Mouse (Mus musculus): ENCODE results near the gene Lyl1. TPM values are rescaled to one million over a fixed set of nuclear protein-coding genes. Genes with fewer than 3 reads are reported as not detected.
"Not testable (repeated sequence)": the region's sequence is repeated elsewhere in the genome, so short reads cannot be mapped to it uniquely, and the experiment has no call there.

The Lyl1 gene
- polyA plus RNA-seq, 1 experiment from 2014 or later, result 5.6 TPM

GRCm38 (mm10) chr8:84660819-84661457 is 40.3 kb upstream of the Lyl1 start:
- no peak for ATAC-seq (ENCODE audit: insufficient number of reproducible peaks, low FRiP score, low TSS enrichment, low read depth)
- peaks cover 54% of the 10 kb centered on the region for H3K4me1 ChIP-seq
- H3K4me2 ChIP-seq, result peak overlapping the region; percentile 72
- WGBS, result under 1% methylated on average over 20 of the region's 20 CpGs
- H3K36me3 ChIP-seq, result no peaks in the 10 kb centered on the region
- peak overlapping the region; percentile 96 for H3K27ac ChIP-seq
- H3K4me3 ChIP-seq, result peak overlapping the region; percentile 88
- H3K9ac ChIP-seq, result peak overlapping the region; percentile 87
- no peaks in the 10 kb centered on the region for H3K9me3 ChIP-seq
- no peaks in the 10 kb centered on the region for H3K27me3 ChIP-seq

- H3K9ac ChIP-seq, result peak overlapping the region; percentile 87
- WGBS, result under 1% methylated on average over 24 of the region's 24 CpGs
- no peaks in the 10 kb centered on the region for H3K27me3 ChIP-seq
- no peak for ATAC-seq (ENCODE audit: insufficient number of reproducible peaks, low FRiP score, low TSS enrichment, low read depth)
- peak overlapping the region; percentile 72 for H3K4me2 ChIP-seq
- no peaks in the 10 kb centered on the region for H3K9me3 ChIP-seq
- peak overlapping the region; percentile 88 for H3K4me3 ChIP-seq
- H3K36me3 ChIP-seq, result no peaks in the 10 kb centered on the region
- H3K4me1 ChIP-seq, result peaks cover 52% of the 10 kb centered on the region
- peak overlapping the region; percentile 96 for H3K27ac ChIP-seq
These were observed 39.8 kb upstream of the Lyl1 start for GRCm38 (mm10) chr8:84661458-84661871.

- Histone ChIP-seq H3K9me3 (no peaks in the 10 kb centered on the region), H3K27ac (peak overlapping the region; percentile 96), H3K4me3 (peak overlapping the region; percentile 88), H3K9ac (peak overlapping the region; percentile 87), H3K27me3 (no peaks in the 10 kb centered on the region), H3K36me3 (peaks cover 5% of the 10 kb centered on the region; the same call in 1 of the 2 replicates), H3K4me2 (peak overlapping the region; percentile 72), H3K4me1 (peaks cover 46% of the 10 kb centered on the region)
- WGBS, result under 1% methylated on average over 60 of the region's 61 CpGs
- ATAC-seq (ENCODE audit: insufficient number of reproducible peaks, low FRiP score, low TSS enrichment, low read depth), result no peak
These were observed 39.2 kb upstream of the Lyl1 start for GRCm38 (mm10) chr8:84661961-84662571.

- Histone ChIP-seq H3K9me3 (no peaks in the 10 kb centered on the region), H3K27me3 (no peaks in the 10 kb centered on the region), H3K4me3 (peak within 1 kb of the TSS; percentile 88), H3K4me1 (peaks cover 41% of the 10 kb centered on the region), H3K4me2 (peak within 1 kb of the TSS; percentile 72), H3K27ac (peak within 1 kb of the TSS; percentile 96), H3K36me3 (peaks cover 5% of the 10 kb centered on the region; the same call in 1 of the 2 replicates), H3K9ac (peak within 1 kb of the TSS; percentile 87)
- under 1% methylated on average over 27 of the region's 27 CpGs for WGBS
- peak; percentile 82 for ATAC-seq (ENCODE audit: insufficient number of reproducible peaks, low FRiP score, low TSS enrichment, low read depth)
These were observed 38.6 kb upstream of the Lyl1 start, which contains the start of gene Ier2 for GRCm38 (mm10) chr8:84662581-84663065. Gene Ier2, minus strand, starts transcription at chr8:84662852.

GRCm38 (mm10) chr8:84663483-84664327 is 37.6 kb upstream of the Lyl1 start:
- 3% methylated on average over 43 of the region's 43 CpGs for WGBS
- ATAC-seq (ENCODE audit: insufficient number of reproducible peaks, low FRiP score, low TSS enrichment, low read depth), result peak; percentile 80
- Histone ChIP-seq H3K4me1 (peaks cover 35% of the 10 kb centered on the region), H3K9ac (peak overlapping the region; percentile 51), H3K27me3 (no peaks in the 10 kb centered on the region), H3K4me2 (peak overlapping the region; percentile 72), H3K36me3 (peaks cover 13% of the 10 kb centered on the region), H3K4me3 (peak overlapping the region; percentile 88), H3K9me3 (no peaks in the 10 kb centered on the region), H3K27ac (peak overlapping the region; percentile 96)

GRCm38 (mm10) chr8:84664566-84665384 is 36.5 kb upstream of the Lyl1 start:
- H3K36me3 ChIP-seq, result peaks cover 21% of the 10 kb centered on the region
- peak; percentile 50 for ATAC-seq (ENCODE audit: insufficient number of reproducible peaks, low FRiP score, low TSS enrichment, low read depth)
- no peaks in the 10 kb centered on the region for H3K27me3 ChIP-seq
- H3K27ac ChIP-seq, result peak overlapping the region; percentile 96
- peaks cover 31% of the 10 kb centered on the region for H3K4me1 ChIP-seq
- H3K9ac ChIP-seq, result peak overlapping the region; percentile 55
- WGBS, result under 1% methylated on average over 29 of the region's 29 CpGs
- no peaks in the 10 kb centered on the region for H3K9me3 ChIP-seq
- peak overlapping the region; percentile 88 for H3K4me3 ChIP-seq
- H3K4me2 ChIP-seq, result peak overlapping the region; percentile 72

- Histone ChIP-seq H3K4me1 (peaks cover 24% of the 10 kb centered on the region), H3K36me3 (peaks cover 26% of the 10 kb centered on the region), H3K27ac (peak overlapping the region; percentile 96), H3K9me3 (no peaks in the 10 kb centered on the region), H3K4me3 (peak overlapping the region; percentile 88), H3K27me3 (no peaks in the 10 kb centered on the region), H3K4me2 (peak overlapping the region; percentile 72), H3K9ac (peak overlapping the region; percentile 55)
- ATAC-seq (ENCODE audit: insufficient number of reproducible peaks, low FRiP score, low TSS enrichment, low read depth), result no peak
- 2% methylated on average over 14 of the region's 14 CpGs for WGBS
These were observed 35.8 kb upstream of the Lyl1 start for GRCm38 (mm10) chr8:84665385-84665893.

- Histone ChIP-seq H3K9ac (no peak overlapping the region), H3K27ac (peak overlapping the region; percentile 22; the same call in 1 of the 2 replicates), H3K9me3 (no peaks in the 10 kb centered on the region), H3K4me3 (no peak overlapping the region), H3K27me3 (no peaks in the 10 kb centered on the region), H3K36me3 (peaks cover 50% of the 10 kb centered on the region), H3K4me1 (peaks cover 14% of the 10 kb centered on the region), H3K4me2 (no peak overlapping the region)
- ATAC-seq (ENCODE audit: insufficient number of reproducible peaks, low FRiP score, low TSS enrichment, low read depth), result no peak
- WGBS, result 79% methylated on average over 1 of the region's 1 CpGs
These were observed 33.2 kb upstream of the Lyl1 start for GRCm38 (mm10) chr8:84668081-84668480.

GRCm38 (mm10) chr8:84668731-84669485 is 32.3 kb upstream of the Lyl1 start:
- H3K9me3 ChIP-seq, result no peaks in the 10 kb centered on the region
- H3K4me2 ChIP-seq, result no peak overlapping the region
- 84% methylated on average over 6 of the region's 6 CpGs for WGBS
- no peaks in the 10 kb centered on the region for H3K27me3 ChIP-seq
- H3K27ac ChIP-seq, result 0 out of 2 replicates have a peak overlapping the region, but pooled peaks have one; percentile 22
- no peak for ATAC-seq (ENCODE audit: insufficient number of reproducible peaks, low FRiP score, low TSS enrichment, low read depth)
- no peak overlapping the region for H3K4me3 ChIP-seq
- peaks cover 9% of the 10 kb centered on the region for H3K4me1 ChIP-seq
- peaks cover 56% of the 10 kb centered on the region for H3K36me3 ChIP-seq
- no peak overlapping the region for H3K9ac ChIP-seq

- not testable (repeated sequence) for H3K4me3 ChIP-seq; H3K9ac ChIP-seq; H3K4me1 ChIP-seq; H3K9me3 ChIP-seq; H3K4me2 ChIP-seq; ATAC-seq (ENCODE audit: insufficient number of reproducible peaks, low FRiP score, low TSS enrichment, low read depth); H3K27me3 ChIP-seq
- H3K36me3 ChIP-seq, result peaks cover 70% of the 10 kb centered on the region
- WGBS, result 87% methylated on average over 5 of the region's 5 CpGs
- 0 out of 2 replicates have a peak overlapping the region, but pooled peaks have one; percentile 24 for H3K27ac ChIP-seq
These were observed 30.8 kb upstream of the Lyl1 start for GRCm38 (mm10) chr8:84670295-84671006.
